Mouse (Mus musculus): Measurements from ENCODE around the gene Slc11a1. TPM values are rescaled to one million over a fixed set of nuclear protein-coding genes. Genes with fewer than 3 reads are reported as not detected.
A peak's percentile ranks its signal among the peaks of the same experiment; 100 is the strongest.

The Slc11a1 gene
- polyA plus RNA-seq, 1 experiment from 2014 or later, result 1.6 TPM

- 0 out of 2 replicates have a peak within 1 kb of the TSS, but pooled peaks have one; percentile 6 for H3K4me3 ChIP-seq
- H3K9me3 ChIP-seq, result no peaks in the 10 kb centered on the region
- peak within 1 kb of the TSS; percentile 7; the same call in 1 of the 2 replicates for H3K27ac ChIP-seq
- no peaks in the 10 kb centered on the region for H3K36me3 ChIP-seq
- no peaks in the 10 kb centered on the region for H3K27me3 ChIP-seq (ENCODE audit: insufficient read depth, poor library complexity, severe bottlenecking)
- WGBS, result 7% methylated on average over 2 of the region's 2 CpGs
- DNase-seq (ENCODE audit: low spot score), result no peak
- H3K4me1 ChIP-seq, result peaks cover 14% of the 10 kb centered on the region
Measured at GRCm38 (mm10) chr1:74361812-74362211, 13.2 kb upstream of the Slc11a1 start, which contains the start of gene Catip. TSS of gene Catip (plus strand) at chr1:74362108.

DNA sequence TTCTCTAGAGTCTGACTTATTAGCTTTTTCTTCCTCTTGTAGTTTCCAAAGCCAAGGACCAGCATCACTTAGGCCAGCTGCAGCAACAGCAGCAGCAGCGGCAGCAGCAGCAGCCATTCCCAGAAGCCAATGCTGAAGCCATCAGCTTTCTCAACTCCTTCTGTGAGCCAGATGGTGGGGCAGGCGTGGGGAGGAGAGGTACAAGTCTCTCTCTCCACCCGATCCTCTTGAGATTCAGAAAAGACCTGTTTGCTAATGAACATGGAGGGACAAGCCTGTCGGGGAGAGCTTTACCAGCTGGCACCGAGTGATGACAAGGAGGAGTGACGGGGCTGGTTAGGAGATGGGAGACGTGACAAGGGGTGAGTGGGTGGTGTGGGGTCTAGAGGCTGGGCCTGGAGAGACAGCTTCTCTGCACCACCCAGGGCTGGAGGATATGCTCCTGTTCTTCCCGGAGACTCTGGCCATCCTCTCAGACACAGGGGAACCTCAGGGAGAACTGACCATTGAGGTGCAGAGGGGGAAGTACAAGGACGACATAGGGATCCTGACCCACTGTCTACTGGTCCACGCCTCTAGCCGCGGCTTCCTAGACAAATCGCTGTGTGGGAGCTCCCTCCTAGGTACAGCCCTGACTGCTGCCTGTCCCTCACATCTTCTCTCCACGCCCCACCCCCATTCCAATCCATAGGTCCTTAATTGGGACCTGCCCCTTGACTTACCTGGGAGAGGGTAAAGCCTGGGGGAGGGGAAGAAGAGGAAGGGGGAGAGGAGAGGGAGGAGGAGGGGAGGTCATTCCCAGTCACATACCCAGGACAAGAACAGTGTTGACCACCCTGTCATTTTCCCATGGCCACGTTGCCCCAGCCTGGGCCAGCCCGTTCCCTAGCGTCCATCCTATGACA lies 12.4 kb upstream of the Slc11a1 start:
- H3K9me3 ChIP-seq, result no peaks in the 10 kb centered on the region
- no peaks in the 10 kb centered on the region for H3K36me3 ChIP-seq
- 52% methylated on average over 17 of the region's 17 CpGs for WGBS
- H3K4me1 ChIP-seq, result peaks cover 14% of the 10 kb centered on the region
- H3K4me3 ChIP-seq, result 0 out of 2 replicates have a peak overlapping the region, but pooled peaks have one; percentile 6
- no peaks in the 10 kb centered on the region; the same call in 1 of the 2 replicates for H3K27me3 ChIP-seq (ENCODE audit: insufficient read depth, poor library complexity, severe bottlenecking)
- no peak for DNase-seq (ENCODE audit: low spot score)
- peak overlapping the region; percentile 7; the same call in 1 of the 2 replicates for H3K27ac ChIP-seq

GRCm38 (mm10) chr1:74363437-74363836 lies 11.6 kb upstream of the Slc11a1 start:
- peaks cover 23% of the 10 kb centered on the region for H3K4me1 ChIP-seq
- H3K36me3 ChIP-seq, result no peaks in the 10 kb centered on the region
- H3K27ac ChIP-seq, result peak overlapping the region; percentile 22; the same call in 1 of the 2 replicates
- no peaks in the 10 kb centered on the region for H3K9me3 ChIP-seq
- no peak overlapping the region for H3K4me3 ChIP-seq
- no peaks in the 10 kb centered on the region; the same call in 1 of the 2 replicates for H3K27me3 ChIP-seq (ENCODE audit: insufficient read depth, poor library complexity, severe bottlenecking)
- DNase-seq (ENCODE audit: low spot score), result no peak
- WGBS, result 58% methylated on average over 5 of the region's 5 CpGs

- H3K4me3 ChIP-seq, result no peak overlapping the region
- no peaks in the 10 kb centered on the region; the same call in 1 of the 2 replicates for H3K27me3 ChIP-seq (ENCODE audit: insufficient read depth, poor library complexity, severe bottlenecking)
- no peak overlapping the region for H3K27ac ChIP-seq
- WGBS, result 58% methylated on average over 8 of the region's 8 CpGs
- H3K4me1 ChIP-seq, result peaks cover 24% of the 10 kb centered on the region
- no peaks in the 10 kb centered on the region for H3K36me3 ChIP-seq
- DNase-seq (ENCODE audit: low spot score), result no peak
- H3K9me3 ChIP-seq, result no peaks in the 10 kb centered on the region
Measured at GRCm38 (mm10) chr1:74364270-74364669, 10.7 kb upstream of the Slc11a1 start.

GRCm38 (mm10) chr1:74367886-74368645 lies 6.9 kb upstream of the Slc11a1 start:
- peak overlapping the region; percentile 59 for H3K4me3 ChIP-seq
- H3K9me3 ChIP-seq, result no peaks in the 10 kb centered on the region
- H3K4me1 ChIP-seq, result peaks cover 21% of the 10 kb centered on the region
- peak overlapping the region; percentile 83 for H3K27ac ChIP-seq
- peak; percentile 85 for DNase-seq (ENCODE audit: low spot score)
- no peaks in the 10 kb centered on the region; the same call in 1 of the 2 replicates for H3K27me3 ChIP-seq (ENCODE audit: insufficient read depth, poor library complexity, severe bottlenecking)
- no peaks in the 10 kb centered on the region for H3K36me3 ChIP-seq
- 4% methylated on average over 34 of the region's 34 CpGs for WGBS

GRCm38 (mm10) chr1:74370040-74370439 lies 5.0 kb upstream of the Slc11a1 start:
- Histone ChIP-seq H3K27me3 (ENCODE audit: insufficient read depth, poor library complexity, severe bottlenecking) (no peaks in the 10 kb centered on the region; the same call in 1 of the 2 replicates), H3K9me3 (no peaks in the 10 kb centered on the region), H3K4me3 (no peak overlapping the region), H3K36me3 (no peaks in the 10 kb centered on the region), H3K4me1 (peaks cover 17% of the 10 kb centered on the region), H3K27ac (no peak overlapping the region; the same call in 1 of the 2 replicates)
- WGBS, result 57% methylated on average over 4 of the region's 4 CpGs
- DNase-seq (ENCODE audit: low spot score), result no peak

GRCm38 (mm10) chr1:74373372-74373771 lies 1.6 kb upstream of the Slc11a1 start:
- DNase-seq (ENCODE audit: low spot score), result no peak
- no peak overlapping the region for H3K27ac ChIP-seq
- no peaks in the 10 kb centered on the region for H3K9me3 ChIP-seq
- no peak overlapping the region for H3K4me3 ChIP-seq
- no peaks in the 10 kb centered on the region for H3K36me3 ChIP-seq
- no peaks in the 10 kb centered on the region for H3K27me3 ChIP-seq (ENCODE audit: insufficient read depth, poor library complexity, severe bottlenecking)
- peaks cover 24% of the 10 kb centered on the region for H3K4me1 ChIP-seq
- WGBS, result 71% methylated on average over 4 of the region's 4 CpGs

- Histone ChIP-seq H3K4me3 (no peak overlapping the region), H3K4me1 (peaks cover 20% of the 10 kb centered on the region), H3K36me3 (no peaks in the 10 kb centered on the region), H3K27me3 (ENCODE audit: insufficient read depth, poor library complexity, severe bottlenecking) (no peaks in the 10 kb centered on the region), H3K27ac (no peak overlapping the region), H3K9me3 (no peaks in the 10 kb centered on the region)
- WGBS, result 72% methylated on average over 10 of the region's 10 CpGs
- DNase-seq (ENCODE audit: low spot score), result no peak
Measured at GRCm38 (mm10) chr1:74375561-74375960, 566 bp downstream of the Slc11a1 start.

DNA sequence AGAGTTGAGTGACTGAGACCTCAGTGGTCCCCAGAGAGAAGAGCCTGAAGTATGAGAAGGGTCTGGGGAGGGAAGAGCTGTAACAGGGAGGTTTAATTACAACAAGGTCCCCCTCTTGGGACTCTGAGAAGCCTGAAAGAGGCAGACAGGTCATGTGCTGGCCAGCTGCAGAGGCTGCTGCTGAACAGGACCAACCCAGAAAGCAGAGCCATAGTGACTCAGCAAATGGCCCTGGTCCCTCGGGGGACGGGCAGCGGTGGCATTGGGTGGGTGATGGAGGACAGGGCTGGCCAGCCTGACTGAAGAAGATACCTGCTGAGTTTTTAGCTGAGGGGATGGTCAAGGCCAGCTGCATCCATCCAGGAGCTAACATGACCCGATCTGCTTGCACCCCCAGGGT lies 1.4 kb downstream of the Slc11a1 start:
- DNase-seq (ENCODE audit: low spot score), result no peak
- H3K4me1 ChIP-seq, result peaks cover 20% of the 10 kb centered on the region
- H3K36me3 ChIP-seq, result no peaks in the 10 kb centered on the region
- H3K9me3 ChIP-seq, result no peaks in the 10 kb centered on the region
- H3K27ac ChIP-seq, result no peak overlapping the region
- no peaks in the 10 kb centered on the region for H3K27me3 ChIP-seq (ENCODE audit: insufficient read depth, poor library complexity, severe bottlenecking)
- 74% methylated on average over 4 of the region's 4 CpGs for WGBS
- H3K4me3 ChIP-seq, result no peak overlapping the region

- H3K4me3 ChIP-seq, result no peak overlapping the region
- H3K4me1 ChIP-seq, result peaks cover 20% of the 10 kb centered on the region
- no peaks in the 10 kb centered on the region for H3K9me3 ChIP-seq
- 84% methylated on average over 7 of the region's 7 CpGs for WGBS
- no peaks in the 10 kb centered on the region for H3K36me3 ChIP-seq
- no peak overlapping the region for H3K27ac ChIP-seq
- DNase-seq (ENCODE audit: low spot score), result no peak
- no peaks in the 10 kb centered on the region for H3K27me3 ChIP-seq (ENCODE audit: insufficient read depth, poor library complexity, severe bottlenecking)
Measured at GRCm38 (mm10) chr1:74379058-74379504, 4.1 kb downstream of the Slc11a1 start.

- no peak for DNase-seq (ENCODE audit: low spot score)
- Histone ChIP-seq H3K36me3 (no peaks in the 10 kb centered on the region), H3K27me3 (ENCODE audit: insufficient read depth, poor library complexity, severe bottlenecking) (no peaks in the 10 kb centered on the region), H3K9me3 (no peaks in the 10 kb centered on the region), H3K27ac (no peak overlapping the region), H3K4me3 (no peak overlapping the region), H3K4me1 (peaks cover 17% of the 10 kb centered on the region)
- WGBS, result 79% methylated on average over 5 of the region's 5 CpGs
Measured at GRCm38 (mm10) chr1:74380484-74380883, 5.5 kb downstream of the Slc11a1 start.

DNA sequence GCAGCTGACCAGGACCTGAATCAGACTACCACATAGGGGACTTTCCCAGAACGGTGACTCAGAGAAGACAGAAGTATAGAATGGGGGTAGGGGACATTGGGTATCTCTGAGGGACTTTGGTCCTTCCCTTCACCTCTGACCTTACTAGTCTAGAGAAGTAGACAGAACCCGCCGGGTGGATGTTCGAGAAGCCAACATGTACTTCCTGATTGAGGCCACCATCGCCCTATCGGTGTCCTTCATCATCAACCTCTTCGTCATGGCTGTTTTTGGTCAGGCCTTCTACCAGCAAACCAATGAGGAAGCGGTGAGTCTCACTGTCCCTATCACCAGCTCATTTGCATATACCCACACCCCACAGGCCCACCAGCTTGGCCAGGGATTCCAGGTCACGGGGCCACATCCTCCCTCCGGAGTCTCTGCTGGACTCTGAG lies 6.6 kb downstream of the Slc11a1 start:
- Histone ChIP-seq H3K27me3 (ENCODE audit: insufficient read depth, poor library complexity, severe bottlenecking) (no peaks in the 10 kb centered on the region), H3K4me3 (no peak overlapping the region), H3K27ac (no peak overlapping the region), H3K9me3 (no peaks in the 10 kb centered on the region), H3K36me3 (no peaks in the 10 kb centered on the region), H3K4me1 (peaks cover 12% of the 10 kb centered on the region)
- 86% methylated on average over 10 of the region's 10 CpGs for WGBS
- no peak for DNase-seq (ENCODE audit: low spot score)
